Mouse (Mus musculus): ENCODE data around the gene Tmem206. TPM values are rescaled to one million over a fixed set of nuclear protein-coding genes. Genes with fewer than 3 reads are reported as not detected.

Gene Tmem206
- polyA plus RNA-seq, 1 experiment: 12.4 TPM

DNA sequence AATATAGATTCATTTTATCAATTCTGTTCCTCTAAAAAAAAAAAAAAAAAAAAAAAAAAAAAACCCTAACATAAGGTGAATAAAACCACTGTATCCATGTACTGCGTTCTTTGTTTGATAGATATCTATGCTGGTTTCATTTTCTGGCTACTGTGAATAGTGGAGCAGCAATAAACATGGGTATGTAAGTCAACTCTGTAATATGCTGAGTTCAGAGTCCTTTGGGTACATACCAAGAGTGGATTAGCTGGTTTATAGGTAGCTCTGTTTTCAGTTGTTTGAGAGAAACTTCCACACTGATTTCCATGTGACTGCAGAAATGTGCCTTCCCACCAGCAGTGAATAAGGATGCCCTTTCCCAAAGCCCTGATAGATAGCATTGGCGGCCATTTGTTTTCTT lies 52.4 kb downstream of the Tmem206 start:
- Histone ChIP-seq H3K36me3 (ENCODE audit: control insufficient read depth, insufficient read depth, low read length) (no peaks in the 10 kb centered on the region), H3K27me3 (ENCODE audit: control insufficient read depth, insufficient read depth, low read length) (no peaks in the 10 kb centered on the region), H3K27ac (ENCODE audit: insufficient read depth, low read length) (no peak overlapping the region), H3K4me3 (ENCODE audit: extremely low read depth, insufficient read depth, insufficient read length) (no peak overlapping the region), H3K4me1 (ENCODE audit: control insufficient read depth, insufficient read depth, insufficient read length) (peaks cover 8% of the 10 kb centered on the region)
- TF ChIP-seq CTCF (IDR thresholded peaks at IDR 0.05; ENCODE audit: extremely low read depth, insufficient read depth, insufficient read length, insufficient replicate concordance) (no peak), POLR2A (IDR thresholded peaks at IDR 0.05; ENCODE audit: low read depth, low read length) (no peak)
- WGBS: 87% methylated on average over 2 of the region's 2 CpGs
- DNase-seq (ENCODE audit: low read depth in 1 of 2, low spot score in 2 of 2): no peak

DNA sequence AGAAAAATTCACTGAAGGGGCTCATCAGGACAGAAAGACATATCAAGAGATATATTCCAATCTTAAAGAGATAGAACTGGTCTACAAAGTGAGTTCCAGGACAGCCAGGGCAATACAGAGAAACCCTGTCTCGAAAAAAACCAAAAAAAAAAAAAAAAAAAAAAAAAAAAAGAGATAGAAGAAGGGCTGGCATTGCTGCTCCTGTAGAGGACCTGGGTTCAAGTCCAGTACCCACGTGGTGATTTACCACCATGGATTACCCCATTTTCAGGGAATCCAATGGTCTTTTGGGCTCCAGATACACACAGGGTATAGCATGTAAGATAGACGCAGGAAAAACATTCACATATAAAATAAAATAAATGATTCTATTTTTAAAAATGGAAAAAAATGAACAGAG lies 55.1 kb downstream of the Tmem206 start:
- H3K27ac ChIP-seq (ENCODE audit: insufficient read depth, low read length): no peak overlapping the region
- TF ChIP-seq POLR2A (IDR thresholded peaks at IDR 0.05; ENCODE audit: low read depth, low read length) (no peak), CTCF (IDR thresholded peaks at IDR 0.05; ENCODE audit: extremely low read depth, insufficient read depth, insufficient read length, insufficient replicate concordance) (no peak)
- H3K27me3 ChIP-seq (ENCODE audit: control insufficient read depth, insufficient read depth, low read length): no peaks in the 10 kb centered on the region
- H3K4me1 ChIP-seq (ENCODE audit: control insufficient read depth, insufficient read depth, insufficient read length): peaks cover 9% of the 10 kb centered on the region; the same call in 1 of the 2 replicates
- H3K36me3 ChIP-seq (ENCODE audit: control insufficient read depth, insufficient read depth, low read length): peaks cover 3% of the 10 kb centered on the region; the same call in 1 of the 2 replicates
- no peak for DNase-seq (ENCODE audit: low read depth in 1 of 2, low spot score in 2 of 2)
- H3K4me3 ChIP-seq (ENCODE audit: extremely low read depth, insufficient read depth, insufficient read length): no peak overlapping the region
- WGBS: 92% methylated on average over 3 of the region's 3 CpGs

DNA sequence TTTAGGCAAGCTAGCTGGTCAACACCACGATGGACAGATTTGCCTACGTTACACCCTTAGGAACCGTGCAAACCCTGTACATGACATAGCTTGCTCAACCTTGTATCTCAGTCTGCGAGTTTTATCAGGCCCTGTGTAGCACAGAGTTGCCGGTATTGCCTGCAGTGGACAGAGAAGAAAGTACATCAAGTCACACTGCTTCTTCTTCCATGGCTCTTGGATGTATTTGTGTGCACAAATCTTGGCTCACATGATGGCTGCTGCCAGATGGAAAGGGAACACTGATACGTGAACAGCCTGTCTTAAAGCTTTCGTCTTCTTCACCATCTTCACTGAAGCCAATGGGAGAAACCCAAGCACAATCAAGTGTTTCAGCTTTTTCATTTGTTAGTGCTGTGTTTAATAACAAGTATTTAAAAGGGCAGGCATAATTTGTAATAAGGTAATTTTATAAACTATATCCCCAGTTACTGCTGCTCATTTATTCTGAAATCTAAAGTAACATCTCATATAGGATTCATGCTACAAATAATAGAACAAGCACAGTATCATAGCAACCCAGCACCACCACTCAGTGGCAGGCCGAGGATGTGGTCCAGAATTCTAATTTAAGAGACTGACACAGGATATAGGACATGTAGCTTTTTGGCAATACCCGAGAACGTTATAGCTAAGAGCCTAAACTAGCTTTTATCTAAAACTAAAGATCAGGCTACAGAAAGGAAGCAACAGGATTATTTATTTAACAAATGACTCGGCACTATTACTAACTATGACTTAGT lies 56.4 kb downstream of the Tmem206 start:
- peaks cover 3% of the 10 kb centered on the region; the same call in 1 of the 2 replicates for H3K36me3 ChIP-seq (ENCODE audit: control insufficient read depth, insufficient read depth, low read length)
- H3K27me3 ChIP-seq (ENCODE audit: control insufficient read depth, insufficient read depth, low read length): no peaks in the 10 kb centered on the region
- no peak overlapping the region for H3K27ac ChIP-seq (ENCODE audit: insufficient read depth, low read length)
- TF ChIP-seq CTCF (IDR thresholded peaks at IDR 0.05; ENCODE audit: extremely low read depth, insufficient read depth, insufficient read length, insufficient replicate concordance) (no peak), POLR2A (IDR thresholded peaks at IDR 0.05; ENCODE audit: low read depth, low read length) (no peak)
- no peak for DNase-seq (ENCODE audit: low read depth in 1 of 2, low spot score in 2 of 2)
- H3K4me1 ChIP-seq (ENCODE audit: control insufficient read depth, insufficient read depth, insufficient read length): peaks cover 9% of the 10 kb centered on the region; the same call in 1 of the 2 replicates
- 71% methylated on average over 11 of the region's 11 CpGs for WGBS
- no peak overlapping the region for H3K4me3 ChIP-seq (ENCODE audit: extremely low read depth, insufficient read depth, insufficient read length)

DNA sequence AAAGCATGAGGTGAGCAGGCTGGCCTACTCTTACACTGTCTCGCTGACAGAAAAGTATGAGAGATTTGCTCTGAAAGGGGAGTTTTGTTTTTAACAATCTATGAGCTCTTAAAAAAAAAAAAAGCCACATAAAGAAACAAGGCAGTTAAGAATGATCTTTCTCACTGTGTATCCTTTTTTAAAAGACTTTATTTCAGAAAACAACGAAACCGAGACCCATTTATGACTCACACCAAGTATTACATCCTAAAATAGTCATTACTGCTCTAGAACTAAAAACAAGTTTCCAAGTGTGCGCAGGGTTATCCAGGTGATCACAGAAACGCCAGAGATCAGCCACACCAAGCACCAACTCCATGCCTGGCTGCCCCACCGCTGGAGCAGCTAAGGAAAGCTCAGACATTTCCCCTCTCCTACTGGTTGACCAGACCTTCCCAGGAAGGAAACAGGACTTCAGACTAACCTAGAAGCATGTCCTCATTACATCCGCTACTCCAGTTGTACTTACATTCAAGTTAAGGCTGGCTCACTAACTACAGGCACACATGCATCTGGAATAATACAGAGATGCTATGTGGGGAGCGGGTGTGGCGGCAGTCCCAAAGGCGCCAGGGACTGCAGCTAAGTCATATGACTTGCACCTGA lies 59.2 kb downstream of the Tmem206 start:
- peak overlapping the region; percentile 32; the same call in 1 of the 2 replicates for H3K27ac ChIP-seq (ENCODE audit: insufficient read depth, low read length)
- peaks cover 3% of the 10 kb centered on the region; the same call in 1 of the 2 replicates for H3K36me3 ChIP-seq (ENCODE audit: control insufficient read depth, insufficient read depth, low read length)
- H3K4me1 ChIP-seq (ENCODE audit: control insufficient read depth, insufficient read depth, insufficient read length): peaks cover 6% of the 10 kb centered on the region; the same call in 1 of the 2 replicates
- no peak for DNase-seq (ENCODE audit: low read depth in 1 of 2, low spot score in 2 of 2)
- no peaks in the 10 kb centered on the region for H3K27me3 ChIP-seq (ENCODE audit: control insufficient read depth, insufficient read depth, low read length)
- no peak overlapping the region for H3K4me3 ChIP-seq (ENCODE audit: extremely low read depth, insufficient read depth, insufficient read length)
- 85% methylated on average over 10 of the region's 10 CpGs for WGBS
- TF ChIP-seq POLR2A (IDR thresholded peaks at IDR 0.05; ENCODE audit: low read depth, low read length) (no peak), CTCF (IDR thresholded peaks at IDR 0.05; ENCODE audit: extremely low read depth, insufficient read depth, insufficient read length, insufficient replicate concordance) (no peak)

DNA sequence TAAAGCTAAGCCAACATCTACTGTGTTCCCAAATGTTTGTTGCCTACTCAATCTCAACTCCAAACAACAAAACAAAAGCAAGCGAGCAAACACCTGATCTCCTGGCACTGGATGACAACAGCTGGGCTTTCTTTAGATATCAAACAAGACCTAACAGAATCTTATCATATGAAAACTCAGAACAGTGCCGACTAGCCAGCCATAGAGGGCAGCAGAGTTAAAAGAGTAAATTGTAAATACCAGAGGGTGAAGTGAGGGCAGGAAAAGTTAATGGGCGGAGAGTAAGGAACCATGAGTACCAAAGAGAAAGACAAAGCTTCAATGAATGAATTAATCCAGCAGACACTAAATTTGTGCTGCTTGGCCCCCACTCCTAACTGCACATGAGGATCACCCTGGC lies 65.6 kb downstream of the Tmem206 start:
- peak; percentile 52 to 60 for DNase-seq (ENCODE audit: low read depth in 1 of 2, low spot score in 2 of 2)

DNA sequence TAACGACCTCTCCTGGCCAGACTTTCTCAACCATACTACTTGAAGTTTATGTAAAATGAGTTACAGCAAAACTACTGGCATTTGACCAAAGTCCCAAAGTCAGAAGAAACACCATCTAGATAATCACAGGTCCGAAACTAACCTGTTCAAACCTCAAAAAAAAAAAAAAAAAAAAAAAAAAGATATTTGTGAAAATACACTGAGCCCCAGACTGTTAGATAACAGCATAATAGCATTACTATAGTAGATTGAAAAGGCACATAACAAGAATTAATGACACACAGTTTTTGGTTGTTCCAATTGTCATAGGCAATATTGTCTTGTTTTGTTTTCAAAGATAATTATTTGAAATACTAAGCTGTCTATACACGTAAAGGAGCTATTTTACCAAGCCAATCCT lies 67.8 kb downstream of the Tmem206 start:
- H3K27ac ChIP-seq (ENCODE audit: insufficient read depth, low read length): no peak overlapping the region
- WGBS: 40% methylated on average over 3 of the region's 3 CpGs
- no peak overlapping the region for H3K4me3 ChIP-seq (ENCODE audit: extremely low read depth, insufficient read depth, insufficient read length)
- H3K4me1 ChIP-seq (ENCODE audit: control insufficient read depth, insufficient read depth, insufficient read length): peaks cover 13% of the 10 kb centered on the region
- H3K27me3 ChIP-seq (ENCODE audit: control insufficient read depth, insufficient read depth, low read length): 0 out of 2 replicates have a peak, but pooled peaks cover 2% of the 10 kb centered on the region
- TF ChIP-seq POLR2A (IDR thresholded peaks at IDR 0.05; ENCODE audit: low read depth, low read length): no peak
- no peak for TF ChIP-seq CTCF (IDR thresholded peaks at IDR 0.05; ENCODE audit: extremely low read depth, insufficient read depth, insufficient read length, insufficient replicate concordance)
- DNase-seq (ENCODE audit: low read depth in 1 of 2, low spot score in 2 of 2): no peak
- H3K36me3 ChIP-seq (ENCODE audit: control insufficient read depth, insufficient read depth, low read length): no peaks in the 10 kb centered on the region

More for the DNA sequence above, 65.6 kb downstream of the Tmem206 start:
- 7% methylated on average over 3 of the region's 3 CpGs for WGBS
- Histone ChIP-seq H3K27me3 (ENCODE audit: control insufficient read depth, insufficient read depth, low read length) (no peaks in the 10 kb centered on the region), H3K27ac (ENCODE audit: insufficient read depth, low read length) (no peak overlapping the region), H3K4me1 (ENCODE audit: control insufficient read depth, insufficient read depth, insufficient read length) (peaks cover 13% of the 10 kb centered on the region), H3K4me3 (ENCODE audit: extremely low read depth, insufficient read depth, insufficient read length) (no peak overlapping the region), H3K36me3 (ENCODE audit: control insufficient read depth, insufficient read depth, low read length) (no peaks in the 10 kb centered on the region)
- TF ChIP-seq CTCF (IDR thresholded peaks at IDR 0.05; ENCODE audit: extremely low read depth, insufficient read depth, insufficient read length, insufficient replicate concordance): peak; percentile 4; the same call in 1 of the 2 replicates
- no peak for TF ChIP-seq POLR2A (IDR thresholded peaks at IDR 0.05; ENCODE audit: low read depth, low read length)

All from spleen, adult 2 months (tissue).